Mouse (Mus musculus) lung, embryonic 14.5 days (tissue): Measurements from ENCODE around the gene Atrnl1. TPM values are rescaled to one million over a fixed set of nuclear protein-coding genes. Genes with fewer than 3 reads are reported as not detected.
"Not testable (repeated sequence)": the region's sequence is repeated elsewhere in the genome, so short reads cannot be mapped to it uniquely, and the experiment has no call there.

Source experiments
- ATAC-seq: fragments of 200-750 bp; cut with Nextera tagmentation; 2 replicates; pipeline ENCODE4 v1.8.0; 2017; ENCODE audit warnings: mild to moderate bottlenecking, moderate TSS enrichment, moderate library complexity; ENCODE audit not compliant: insufficient read depth
- DNase-seq: peaks from one replicate; pipeline ENCODE4 v3.0.0-alpha.2; 2015
- H3K27ac ChIP-seq: fragments of 300-500 bp; sonication (generic); 2 replicates; pipeline ENCODE4 v1.5.1; 2014; ENCODE audit warnings: low read depth, mild to moderate bottlenecking, moderate library complexity
- H3K27me3 ChIP-seq: fragments of 300-500 bp; sonication (generic); 2 replicates; pipeline ENCODE4 v1.6.1; 2014; ENCODE audit warnings: low read length, control low read depth; ENCODE audit not compliant: insufficient read depth
- H3K36me3 ChIP-seq: fragments of 300-500 bp; sonication (generic); 2 replicates; pipeline ENCODE4 v1.6.1; 2014; ENCODE audit warnings: control low read depth; ENCODE audit not compliant: insufficient read depth
- H3K4me1 ChIP-seq: fragments of 300-500 bp; sonication (generic); 2 replicates; pipeline ENCODE4 v1.6.1; 2014; ENCODE audit warnings: antibody characterized with exemption, control low read depth; ENCODE audit not compliant: insufficient read depth
- H3K4me2 ChIP-seq: fragments of 300-500 bp; sonication (generic); 2 replicates; pipeline ENCODE4 v1.6.1; 2014; ENCODE audit warnings: mild to moderate bottlenecking
- H3K4me3 ChIP-seq: fragments of 300-500 bp; sonication (generic); 2 replicates; pipeline ENCODE4 v1.5.1; 2014; ENCODE audit warnings: low read depth, low read length
- H3K9ac ChIP-seq: fragments of 300-500 bp; sonication (generic); 2 replicates; pipeline ENCODE4 v1.6.1; 2014
- H3K9me3 ChIP-seq: fragments of 300-500 bp; sonication (generic); 2 replicates; pipeline ENCODE4 v1.6.1; 2016; ENCODE audit warnings: low read depth, low read length, control low read depth
- CTCF ChIP-seq: IDR thresholded peaks from 2 replicates; pipeline ENCODE4 v1.5.1; 2016; ENCODE audit warnings: antibody characterized with exemption, low read depth
- WGBS: fragments of 180-500 bp; shearing (Covaris S2); extraction: QIAGEN DNeasy Blood & Tissue Kit; methylation state at CpG from one replicate; pipeline ENCODE4 v1.1.7; 2014; 5-methylcytosine and 5-hydroxymethylcytosine counted together
- polyA plus RNA-seq: library from polyadenylated mRNA; unstranded; fragments of >200 nt; fragmentation: Nextera tagmentation; extraction: Ambion mirVana; gene quantifications from 2 replicates; pipeline ENCODE4 v1.2.1, GENCODE M21; 2014

The Atrnl1 gene
- polyA plus RNA-seq, 1 experiment from 2014 or later, result 7.1 TPM

GRCm38 (mm10) chr19:58029661-58030060 is 418.8 kb downstream of the Atrnl1 start:
- H3K9ac ChIP-seq, result no peak overlapping the region
- H3K4me2 ChIP-seq, result no peak overlapping the region
- no peak overlapping the region for H3K27ac ChIP-seq
- no peaks in the 10 kb centered on the region for H3K27me3 ChIP-seq
- TF ChIP-seq CTCF, result no peak
- H3K9me3 ChIP-seq, result no peaks in the 10 kb centered on the region
- no peak overlapping the region for H3K4me3 ChIP-seq
- DNase-seq (no peak), ATAC-seq (no peak)
- H3K36me3 ChIP-seq, result no peaks in the 10 kb centered on the region
- H3K4me1 ChIP-seq, result no peaks in the 10 kb centered on the region
- 69% methylated on average over 2 of the region's 2 CpGs for WGBS

GRCm38 (mm10) chr19:58033241-58033640 is 422.4 kb downstream of the Atrnl1 start:
- Histone ChIP-seq H3K36me3 (no peaks in the 10 kb centered on the region), H3K4me1 (no peaks in the 10 kb centered on the region), H3K27ac (no peak overlapping the region), H3K27me3 (no peaks in the 10 kb centered on the region), H3K9ac (no peak overlapping the region), H3K4me3 (no peak overlapping the region), H3K9me3 (no peaks in the 10 kb centered on the region), H3K4me2 (no peak overlapping the region)
- no peak for TF ChIP-seq CTCF
- DNase-seq (no peak), ATAC-seq (no peak)
- WGBS, result 76% methylated on average over 5 of the region's 5 CpGs

GRCm38 (mm10) chr19:58036166-58036565 is 425.3 kb downstream of the Atrnl1 start:
- H3K9ac ChIP-seq, result no peak overlapping the region
- DNase-seq (no peak), ATAC-seq (no peak)
- no peak overlapping the region for H3K4me2 ChIP-seq
- H3K4me1 ChIP-seq, result no peaks in the 10 kb centered on the region
- H3K4me3 ChIP-seq, result no peak overlapping the region
- 77% methylated on average over 3 of the region's 3 CpGs for WGBS
- no peaks in the 10 kb centered on the region for H3K9me3 ChIP-seq
- H3K27me3 ChIP-seq, result no peaks in the 10 kb centered on the region
- no peak for TF ChIP-seq CTCF
- no peaks in the 10 kb centered on the region for H3K36me3 ChIP-seq
- H3K27ac ChIP-seq, result no peak overlapping the region

- DNase-seq (no peak), ATAC-seq (no peak)
- Histone ChIP-seq H3K9ac (no peak overlapping the region), H3K4me2 (no peak overlapping the region), H3K4me1 (no peaks in the 10 kb centered on the region), H3K9me3 (no peaks in the 10 kb centered on the region), H3K27me3 (no peaks in the 10 kb centered on the region), H3K36me3 (no peaks in the 10 kb centered on the region), H3K27ac (no peak overlapping the region), H3K4me3 (no peak overlapping the region)
- 63% methylated on average over 8 of the region's 8 CpGs for WGBS
- TF ChIP-seq CTCF, result no peak
Observed at GRCm38 (mm10) chr19:58043120-58043519, 432.3 kb downstream of the Atrnl1 start.

GRCm38 (mm10) chr19:58043550-58043949 is 432.7 kb downstream of the Atrnl1 start:
- 0 out of 2 replicates have a peak, but pooled peaks have one; percentile 52 for ATAC-seq
- peak; percentile 58 for DNase-seq

GRCm38 (mm10) chr19:58044816-58045215 is 434.0 kb downstream of the Atrnl1 start:
- H3K36me3 ChIP-seq, result no peaks in the 10 kb centered on the region
- 94% methylated on average over 5 of the region's 5 CpGs for WGBS
- H3K4me3 ChIP-seq, result no peak overlapping the region
- TF ChIP-seq CTCF, result no peak
- DNase-seq (no peak), ATAC-seq (no peak)
- no peak overlapping the region for H3K4me2 ChIP-seq
- no peak overlapping the region for H3K27ac ChIP-seq
- H3K9ac ChIP-seq, result no peak overlapping the region
- H3K4me1 ChIP-seq, result no peaks in the 10 kb centered on the region
- H3K9me3 ChIP-seq, result no peaks in the 10 kb centered on the region
- H3K27me3 ChIP-seq, result no peaks in the 10 kb centered on the region

More at GRCm38 (mm10) chr19:58043550-58043949, 432.7 kb downstream of the Atrnl1 start:
- Histone ChIP-seq H3K36me3 (no peaks in the 10 kb centered on the region), H3K27ac (no peak overlapping the region), H3K4me1 (no peaks in the 10 kb centered on the region), H3K9me3 (no peaks in the 10 kb centered on the region), H3K27me3 (no peaks in the 10 kb centered on the region), H3K9ac (no peak overlapping the region), H3K4me2 (no peak overlapping the region), H3K4me3 (no peak overlapping the region)
- TF ChIP-seq CTCF, result no peak
- WGBS, result 38% methylated on average over 4 of the region's 4 CpGs

- Histone ChIP-seq H3K4me1 (no peaks in the 10 kb centered on the region), H3K27ac (no peak overlapping the region), H3K36me3 (no peaks in the 10 kb centered on the region), H3K27me3 (no peaks in the 10 kb centered on the region), H3K4me3 (no peak overlapping the region), H3K4me2 (no peak overlapping the region), H3K9me3 (no peaks in the 10 kb centered on the region), H3K9ac (no peak overlapping the region)
- ATAC-seq (no peak), DNase-seq (no peak)
- no peak for TF ChIP-seq CTCF
- 72% methylated on average over 7 of the region's 7 CpGs for WGBS
Observed at GRCm38 (mm10) chr19:58046656-58047055, 435.8 kb downstream of the Atrnl1 start.

- H3K36me3 ChIP-seq, H3K27ac ChIP-seq, H3K4me2 ChIP-seq, DNase-seq, H3K9ac ChIP-seq, H3K27me3 ChIP-seq, H3K9me3 ChIP-seq, H3K4me1 ChIP-seq, ATAC-seq, H3K4me3 ChIP-seq: not testable (repeated sequence)
- WGBS, result 91% methylated on average over 8 of the region's 9 CpGs
Observed at GRCm38 (mm10) chr19:58050410-58050809, 439.6 kb downstream of the Atrnl1 start.
